Mouse (Mus musculus): Measurements from ENCODE around the gene Mfsd4a.
A peak's percentile ranks its signal among the peaks of the same experiment; 100 is the strongest.

Gene Mfsd4a

DNA sequence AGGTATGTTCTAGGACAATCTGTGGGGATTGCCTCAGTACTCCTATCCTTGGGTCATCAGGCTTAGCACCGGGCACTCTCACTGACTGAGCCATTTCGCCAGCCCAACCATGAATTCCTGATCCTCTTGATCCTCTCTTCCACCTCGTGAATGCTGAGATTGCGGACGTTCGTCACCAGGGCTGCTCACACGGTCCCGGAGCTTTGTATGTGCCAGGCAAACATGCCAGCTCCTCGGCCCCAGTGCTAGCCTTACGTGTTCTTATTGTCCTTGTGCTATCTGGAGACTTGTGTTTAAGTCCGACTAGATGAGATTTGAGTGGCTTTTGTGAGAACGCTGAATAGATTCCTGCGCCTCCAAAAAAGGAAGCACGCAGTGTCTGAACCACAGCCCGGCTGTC is 80.4 kb downstream of the Mfsd4a start:
- DNase-seq, result peak in 1 of 2 experiments; percentile 34

DNA sequence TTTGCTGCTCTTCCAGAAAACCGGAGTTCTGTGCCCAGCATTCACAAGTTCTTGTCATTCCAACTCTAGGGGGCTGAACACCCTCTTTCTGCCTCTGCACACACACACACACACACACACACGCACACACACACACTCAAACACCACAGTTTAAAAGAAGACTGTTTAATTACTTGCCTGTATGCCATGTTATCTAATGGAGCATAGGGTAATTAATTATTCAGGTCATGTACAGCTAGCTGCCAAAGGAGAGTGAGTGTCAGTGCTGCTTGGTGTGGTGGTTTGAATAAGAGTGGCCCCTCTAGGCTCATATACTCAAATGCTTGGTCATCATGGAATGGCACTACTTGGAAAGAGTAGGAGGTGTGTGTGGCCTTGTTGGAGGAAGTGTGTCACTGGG is 84.1 kb downstream of the Mfsd4a start:
- no peak for DNase-seq

DNA sequence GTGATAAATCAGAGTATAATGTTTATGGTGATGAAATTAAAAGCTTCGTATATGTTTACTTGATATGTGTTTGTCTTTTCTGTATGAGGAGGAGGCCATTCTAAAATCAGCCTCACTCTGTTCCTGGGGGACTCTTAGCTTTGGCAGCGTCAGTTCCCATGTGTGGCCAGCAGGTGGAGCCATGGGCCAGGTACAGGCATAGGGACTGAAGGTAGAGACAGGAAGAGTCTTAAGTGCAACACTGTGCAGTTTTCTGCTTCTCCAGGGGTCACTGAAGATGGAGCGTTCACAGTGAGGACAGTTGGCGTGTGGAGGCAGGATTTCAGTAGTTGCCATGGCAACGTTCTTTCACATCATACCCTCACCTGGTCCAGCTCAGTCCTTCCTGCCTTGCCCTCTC is 85.0 kb downstream of the Mfsd4a start:
- peak; percentile 68 to 80 for DNase-seq

DNA sequence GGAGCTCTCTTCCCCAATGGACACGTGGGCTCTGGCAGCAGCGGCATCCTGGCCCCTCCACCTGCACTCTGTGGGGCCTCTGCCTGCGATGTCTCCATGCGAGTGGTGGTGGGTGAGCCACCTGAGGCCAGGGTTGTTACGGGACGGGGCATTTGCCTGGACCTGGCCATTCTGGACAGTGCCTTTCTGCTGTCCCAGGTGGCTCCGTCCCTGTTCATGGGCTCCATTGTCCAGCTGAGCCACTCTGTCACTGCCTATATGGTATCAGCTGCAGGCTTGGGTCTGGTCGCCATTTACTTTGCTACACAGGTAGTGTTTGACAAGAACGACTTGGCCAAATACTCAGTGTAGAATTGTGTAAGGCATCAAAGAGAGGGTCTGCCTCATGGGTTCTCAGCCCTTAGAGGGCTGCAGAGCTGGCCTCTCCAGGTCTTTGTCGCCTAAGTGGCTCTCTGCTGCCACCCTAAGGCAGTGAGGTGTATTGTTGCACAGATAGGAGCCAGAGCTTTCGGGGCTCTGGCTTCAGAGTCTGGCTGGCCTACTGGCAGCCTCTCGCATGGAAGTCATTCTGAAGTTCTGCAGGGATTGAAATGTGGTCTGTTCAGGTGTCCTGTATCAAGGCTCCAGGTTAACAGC is 86.4 kb downstream of the Mfsd4a start:
- DNase-seq, result peak; percentile 70 to 83

DNA sequence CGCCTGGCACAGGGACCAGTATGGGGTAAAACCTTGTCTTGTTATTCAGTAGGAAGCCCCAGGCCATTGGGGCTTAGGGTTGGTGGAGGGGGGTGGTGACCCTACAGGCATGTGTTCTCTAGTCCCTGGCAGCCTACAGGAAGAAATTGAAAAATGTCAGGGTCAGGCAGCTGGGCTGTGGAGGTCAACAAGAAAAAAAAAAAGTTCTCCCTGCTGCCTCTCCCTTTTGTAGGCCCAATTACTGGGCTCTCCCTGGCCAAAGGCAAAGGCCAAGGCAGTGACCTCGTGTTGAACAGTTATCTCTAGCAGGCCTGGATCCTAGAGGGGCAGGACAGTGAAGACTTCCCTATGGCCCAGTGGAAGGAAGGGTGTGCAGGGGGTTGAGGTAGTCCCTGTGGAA is 87.4 kb downstream of the Mfsd4a start:
- DNase-seq, result no peak

DNA sequence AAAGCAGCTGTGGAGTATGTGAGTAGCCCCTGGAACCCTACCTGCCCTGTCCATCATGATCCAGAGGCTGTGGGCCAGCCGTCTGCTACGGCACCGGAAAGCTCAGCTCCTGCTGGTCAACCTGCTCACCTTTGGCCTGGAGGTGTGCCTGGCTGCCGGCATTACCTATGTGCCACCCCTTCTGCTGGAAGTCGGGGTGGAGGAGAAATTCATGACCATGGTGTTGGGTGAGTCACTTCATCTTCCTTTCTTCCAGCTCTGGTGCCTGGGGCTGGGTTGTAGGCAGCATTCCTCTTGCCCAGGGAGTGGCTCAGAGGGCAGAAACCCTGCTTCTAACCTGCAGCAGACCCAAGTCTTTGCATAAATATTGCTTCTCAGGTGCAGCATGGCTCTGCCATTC is 91.0 kb downstream of the Mfsd4a start:
- DNase-seq, result no peak

DNA sequence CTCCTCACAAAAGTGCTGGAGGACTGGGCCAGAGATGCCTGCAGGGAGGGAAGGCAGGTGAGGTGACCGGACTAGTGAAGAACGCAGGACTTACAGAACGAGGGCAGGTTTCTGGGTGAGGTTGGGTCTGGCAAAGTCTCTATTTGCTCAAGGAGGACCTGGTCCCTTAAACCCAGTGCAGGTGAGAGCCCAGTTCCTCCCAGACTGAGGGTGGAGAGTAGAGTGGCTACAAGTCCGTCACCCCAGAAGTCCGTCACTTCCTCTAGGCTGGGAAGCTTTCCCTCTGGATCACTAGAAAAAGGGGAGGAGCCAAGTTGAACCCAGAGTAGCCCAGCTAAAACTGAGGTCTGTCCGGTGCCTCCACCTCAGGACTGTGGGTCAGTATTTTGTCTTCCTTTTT is 93.9 kb downstream of the Mfsd4a start:
- no peak for DNase-seq
